Mouse (Mus musculus) CH12.LX (cell line): ENCODE measurements at regions not wholly inside any gene's neighbourhood (a gene's known extent, or its start where the extent isn't known, plus 50 kb on each side); places are given as distances from the start of the nearest gene placed in this dataset.

Experiments
- DNase-seq: peaks from one replicate; pipeline ENCODE4 v3.0.0-alpha.2; 2013; ENCODE audit errors: extremely low read depth
- H3K27ac ChIP-seq: 2 replicates; pipeline ENCODE4 v1.5.1; 2012; ENCODE audit warnings: low read depth, mild to moderate bottlenecking, control low read depth, moderate library complexity; ENCODE audit not compliant: insufficient read depth
- H3K27me3 ChIP-seq: replicated peaks from 2 replicates; pipeline ENCODE3; 2012; ENCODE audit warnings: inconsistent platforms
- H3K36me3 ChIP-seq, 2 experiments: replicated peaks in 1 of 2; 2 replicates each; pipeline versions ENCODE3 to v1.6.1; 2012; ENCODE audit warnings: inconsistent platforms in 1 of 2, low read length in 1 of 2, mild to moderate bottlenecking in 1 of 2, mixed read lengths in 1 of 2, moderate library complexity in 1 of 2; ENCODE audit not compliant: control insufficient read depth in 1 of 2, insufficient read depth in 1 of 2
- H3K4me1 ChIP-seq, 2 experiments: 2 replicates each; pipeline ENCODE4 v1.6.1; 2012; ENCODE audit warnings: inconsistent platforms in 1 of 2, moderate library complexity in 1 of 2; ENCODE audit not compliant: insufficient read depth in 2 of 2, control insufficient read depth in 1 of 2
- H3K4me2 ChIP-seq: 2 replicates; pipeline ENCODE4 v1.6.1; 2012; ENCODE audit warnings: low read depth, mild to moderate bottlenecking, control low read depth; ENCODE audit not compliant: poor library complexity, insufficient read depth, severe bottlenecking
- H3K4me3 ChIP-seq, 3 experiments: fragments of 150-350 bp in 1 of 3; sonication (generic) in 1 of 3; replicated peaks in 1 of 3; 2 replicates each; pipeline versions ENCODE3 to v1.5.1; 2011 to 2012; ENCODE audit warnings: low read depth in 2 of 3, low read length in 2 of 3, mild to moderate bottlenecking in 2 of 3, moderate library complexity in 2 of 3, control low read depth in 1 of 3, improper control_type of control experiment in 1 of 3, inconsistent platforms in 1 of 3, mixed read lengths in 1 of 3; ENCODE audit not compliant: poor library complexity in 1 of 3
- H3K79me2 ChIP-seq: replicated peaks from 2 replicates; pipeline ENCODE4 v1.6.1; 2012; ENCODE audit warnings: mild to moderate bottlenecking, moderate library complexity; ENCODE audit not compliant: control insufficient read depth, poor library complexity, insufficient read depth, severe bottlenecking; ENCODE audit errors: extremely low read depth
- H3K9ac ChIP-seq: 2 replicates; pipeline ENCODE4 v1.6.1; 2012; ENCODE audit warnings: low read depth, mild to moderate bottlenecking, control low read depth, moderate library complexity; ENCODE audit not compliant: insufficient read depth
- H3K9me3 ChIP-seq: replicated peaks from 2 replicates; pipeline ENCODE3; 2012; ENCODE audit warnings: low read length, inconsistent platforms, mixed read lengths
- CHD2 ChIP-seq: IDR thresholded peaks from 2 replicates; pipeline ENCODE4 v1.6.1; 2011; ENCODE audit warnings: low read length, improper control_type of control experiment
- EP300 ChIP-seq: IDR thresholded peaks from 2 replicates; pipeline ENCODE4 v1.6.1; 2011; ENCODE audit warnings: low read length, improper control_type of control experiment
- ETS1 ChIP-seq: conservative IDR thresholded peaks from 2 replicates; pipeline ENCODE4 v1.6.1; 2012; ENCODE audit warnings: low read depth, mild to moderate bottlenecking, inconsistent platforms, low read length, improper control_type of control experiment, moderate library complexity
- MAFK ChIP-seq: IDR thresholded peaks from 2 replicates; pipeline ENCODE4 v1.6.1; 2011; ENCODE audit warnings: low read length, improper control_type of control experiment; ENCODE audit not compliant: insufficient replicate concordance
- TCF12 ChIP-seq: IDR thresholded peaks from 2 replicates; pipeline ENCODE4 v1.6.1; 2014; ENCODE audit warnings: low read depth, mild to moderate bottlenecking, inconsistent platforms, low read length, improper control_type of control experiment
- ZC3H11A ChIP-seq: IDR thresholded peaks from 2 replicates; pipeline ENCODE4 v1.6.1; 2012; ENCODE audit warnings: low read depth, mild to moderate bottlenecking, inconsistent platforms, low read length, improper control_type of control experiment
- dilution Hi-C: fragments of 300-500 bp; cut with MboI; formaldehyde crosslinking; loops from 2 replicates; pipeline ENCODE4 v1.14.3; 2020; ENCODE audit warnings: low sequenced_read_pairs; ENCODE audit not compliant: extremely low pct_unique_long_range_greater_than_20kb, extremely low pct_ligation_motif_present
- in situ Hi-C: fragments of 300-500 bp; cut with MboI; formaldehyde crosslinking; loops from 3 replicates; pipeline ENCODE4 v1.14.3; 2019; ENCODE audit warnings: low sequenced_read_pairs, low pct_ligation_motif_present, low pct_unique_long_range_greater_than_20kb, mixed read lengths

DNA sequence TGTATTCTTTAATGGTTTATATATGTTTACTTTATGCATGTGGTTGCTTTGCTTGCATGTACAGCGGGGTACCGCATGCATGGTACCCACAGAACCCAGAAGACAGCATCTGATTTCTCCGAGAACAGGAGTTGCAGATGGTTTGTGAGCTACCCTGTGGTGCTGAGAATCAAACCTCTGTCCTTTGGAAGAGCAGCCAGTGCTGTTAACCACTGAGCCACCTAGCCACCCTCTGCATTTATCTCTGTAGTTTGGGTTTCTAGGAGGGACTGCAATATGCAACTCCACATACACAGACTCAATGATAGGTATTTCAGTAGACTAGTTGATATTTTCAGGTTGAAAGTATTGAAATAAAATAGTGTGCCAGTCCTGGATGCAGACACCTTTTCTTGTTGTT, 134.4 kb downstream of the Tex36 start:
- no peaks in the 10 kb centered on the region for H3K4me1 ChIP-seq
- no peak overlapping the region for H3K4me3 ChIP-seq
- peaks cover 25% of the 10 kb centered on the region for H3K27me3 ChIP-seq
- no peak for TF ChIP-seq ZC3H11A
- TF ChIP-seq MAFK = no peak
- H3K79me2 ChIP-seq = no peaks in the 10 kb centered on the region
- H3K36me3 ChIP-seq = no peaks in the 10 kb centered on the region
- H3K27ac ChIP-seq = no peak overlapping the region
- in situ Hi-C loops = no loop called here
- H3K9ac ChIP-seq = no peak overlapping the region
- peaks cover 7% of the 10 kb centered on the region for H3K9me3 ChIP-seq
- no peak for DNase-seq
- no peak overlapping the region for H3K4me2 ChIP-seq
- dilution Hi-C loops = no loop called here

DNA sequence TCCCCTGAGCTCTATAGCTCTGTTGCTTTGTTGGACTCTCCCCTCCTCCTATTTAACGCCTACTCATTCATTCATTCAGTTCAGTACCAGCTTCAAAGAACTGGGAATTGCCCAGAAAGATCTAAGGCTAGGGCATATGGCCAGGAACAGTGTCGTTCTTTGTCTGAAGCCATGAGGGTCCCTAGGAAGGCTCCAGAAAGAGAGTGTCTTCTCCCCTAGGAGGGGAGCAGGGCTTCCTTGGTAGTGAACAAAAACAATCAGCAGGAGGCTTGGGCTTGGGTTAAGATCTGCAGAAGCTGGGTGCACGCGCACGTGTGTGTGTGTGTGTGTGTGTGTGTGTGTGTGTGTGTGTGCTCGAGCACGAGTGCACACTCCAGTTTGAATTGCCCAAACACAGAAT, 142.7 kb downstream of the Tex36 start:
- Histone ChIP-seq H3K79me2 (no peaks in the 10 kb centered on the region), H3K36me3 (no peaks in the 10 kb centered on the region), H3K9me3 (peaks cover 7% of the 10 kb centered on the region), H3K27me3 (no peaks in the 10 kb centered on the region), H3K9ac (no peak overlapping the region), H3K4me1 (peaks cover 3 to 25% of the 10 kb centered on the region in 2 experiments; a peak in 3 of 4 replicates), H3K4me3 (no peak overlapping the region), H3K27ac (no peak overlapping the region), H3K4me2 (no peak overlapping the region)
- no peak for TF ChIP-seq CHD2
- in situ Hi-C loops = no loop called here
- dilution Hi-C loops = no loop called here
- no peak for DNase-seq

- peak; percentile 90 for DNase-seq
- dilution Hi-C loops = no loop called here
- H3K4me2 ChIP-seq = peak overlapping the region; percentile 52; the same call in 1 of the 2 replicates
- no peak overlapping the region for H3K4me3 ChIP-seq
- no peaks in the 10 kb centered on the region for H3K36me3 ChIP-seq
- in situ Hi-C loops = no loop called here
- H3K9me3 ChIP-seq = no peaks in the 10 kb centered on the region
- H3K9ac ChIP-seq = no peak overlapping the region
- H3K79me2 ChIP-seq = no peaks in the 10 kb centered on the region
- no peaks in the 10 kb centered on the region for H3K27me3 ChIP-seq
- peak overlapping the region; percentile 37; the same call in 1 of the 2 replicates for H3K27ac ChIP-seq
- TF ChIP-seq CHD2 (no peak), EP300 (peak; percentile 33; the same call in 1 of the 2 replicates), TCF12 (0 out of 2 replicates have a peak, but pooled peaks have one; percentile 12), ETS1 (peak; percentile 29; the same call in 1 of the 2 replicates)
- H3K4me1 ChIP-seq = peaks cover 3 to 25% of the 10 kb centered on the region in 2 experiments; a peak in 3 of 4 replicates
Observed at GRCm38 (mm10) chr7:133457436-133458324, 144.3 kb downstream of the Tex36 start.
